Mouse (Mus musculus) hindbrain, embryonic 12.5 days (tissue): ENCODE measurements at regions not wholly inside any gene's neighbourhood (a gene's known extent, or its start where the extent isn't known, plus 50 kb on each side); places are given as distances from the start of the nearest gene placed in this dataset.

Experiments used
- ATAC-seq: fragments of 200-750 bp; cut with Nextera tagmentation; 2 replicates; pipeline ENCODE4 v1.8.0; 2017; ENCODE audit warnings: moderate TSS enrichment; ENCODE audit not compliant: low FRiP score
- H3K27ac ChIP-seq: fragments of 300-500 bp; sonication (generic); 2 replicates; pipeline ENCODE4 v1.5.1; 2016; ENCODE audit warnings: mild to moderate bottlenecking
- H3K27me3 ChIP-seq: fragments of 300-500 bp; sonication (generic); 2 replicates; pipeline ENCODE4 v1.6.1; 2016; ENCODE audit warnings: mild to moderate bottlenecking
- H3K36me3 ChIP-seq: fragments of 300-500 bp; sonication (generic); 2 replicates; pipeline ENCODE4 v1.6.1; 2016; ENCODE audit warnings: mild to moderate bottlenecking
- H3K4me1 ChIP-seq: fragments of 300-500 bp; sonication (generic); 2 replicates; pipeline ENCODE4 v1.6.1; 2016
- H3K4me2 ChIP-seq: fragments of 300-500 bp; sonication (generic); replicated peaks from 2 replicates; pipeline ENCODE4 v1.6.1; 2016; ENCODE audit warnings: mild to moderate bottlenecking
- H3K4me3 ChIP-seq: fragments of 300-500 bp; sonication (generic); 2 replicates; pipeline ENCODE4 v1.5.1; 2016; ENCODE audit warnings: mild to moderate bottlenecking
- H3K9ac ChIP-seq: fragments of 300-500 bp; sonication (generic); 2 replicates; pipeline ENCODE4 v1.6.1; 2016; ENCODE audit warnings: mild to moderate bottlenecking, moderate library complexity
- H3K9me3 ChIP-seq: fragments of 300-500 bp; sonication (generic); replicated peaks from 2 replicates; pipeline ENCODE4 v1.6.1; 2016; ENCODE audit warnings: mild to moderate bottlenecking
- WGBS: fragments of 180-500 bp; shearing (Covaris S2); methylation state at CpG from one replicate; pipeline ENCODE4 v1.1.7; 2016; 5-methylcytosine and 5-hydroxymethylcytosine counted together

- H3K9ac ChIP-seq = no peak overlapping the region
- peak; percentile 67 for ATAC-seq
- peaks cover 19% of the 10 kb centered on the region; the same call in 1 of the 2 replicates for H3K27me3 ChIP-seq
- no peak overlapping the region for H3K4me2 ChIP-seq
- H3K36me3 ChIP-seq = no peaks in the 10 kb centered on the region
- 22% methylated on average over 4 of the region's 4 CpGs for WGBS
- H3K9me3 ChIP-seq = no peaks in the 10 kb centered on the region
- H3K4me3 ChIP-seq = no peak overlapping the region
- H3K27ac ChIP-seq = no peak overlapping the region
- 0 out of 2 replicates have a peak, but pooled peaks cover 5% of the 10 kb centered on the region for H3K4me1 ChIP-seq
These were observed 899.6 kb upstream of the Fam98a start for GRCm38 (mm10) chr17:76451296-76451834.
